Mouse (Mus musculus) gastrocnemius, adult 18-20 months (tissue): ENCODE results near the gene Gjb5. TPM values are rescaled to one million over a fixed set of nuclear protein-coding genes. Genes with fewer than 3 reads are reported as not detected.
A peak's percentile ranks its signal among the peaks of the same experiment; 100 is the strongest.

ENCODE experiments used
- DNase-seq: peaks from one replicate; pipeline ENCODE4 v3.0.0; 2021; ENCODE audit warnings: low spot score
- total RNA-seq, 2 experiments: library from RNA; stranded (reverse); gene quantifications; 2 replicates each; pipeline ENCODE4 v1.2.3; 2021

The Gjb5 gene
- total RNA-seq, 2 experiments from 2014 or later, result not detected

- DNase-seq, result no peak
Measured at GRCm38 (mm10) chr4:127352594-127352993, 5.4 kb downstream of the Gjb5 start.

DNA sequence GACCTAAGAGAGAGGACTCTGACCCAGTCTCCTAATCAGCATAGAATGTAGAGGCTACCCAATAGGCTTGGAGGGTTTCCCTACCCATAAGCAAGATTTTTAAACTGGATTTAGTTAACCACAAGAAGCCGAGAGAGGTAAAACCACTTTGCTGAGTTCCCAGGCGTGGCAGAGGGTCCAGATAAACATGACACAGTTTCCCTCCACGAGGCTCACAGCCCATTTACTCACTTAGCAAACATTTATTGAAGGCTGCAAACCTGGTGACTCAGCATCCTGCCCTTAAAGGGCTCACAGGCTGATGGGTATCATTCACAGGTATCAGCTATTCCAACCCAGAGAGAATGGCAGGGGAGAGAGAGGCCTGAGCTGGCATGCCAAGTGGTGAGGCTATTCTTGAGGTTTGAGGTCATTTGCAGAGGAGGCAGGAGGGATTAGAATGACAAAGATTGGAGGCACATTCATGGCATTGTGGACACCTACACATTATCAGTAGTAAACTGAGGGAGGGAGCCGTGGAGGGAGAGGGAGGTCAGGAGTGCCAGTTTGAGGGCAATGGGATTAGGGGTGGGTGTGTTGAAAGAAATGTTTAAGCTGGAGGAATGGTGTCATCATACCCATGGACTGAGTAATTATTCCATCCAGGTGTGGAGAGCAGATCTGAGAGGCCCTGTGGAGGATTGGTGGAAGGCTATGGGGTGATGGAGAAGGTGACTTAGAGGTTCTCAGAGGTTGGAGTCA is 8.3 kb downstream of the Gjb5 start:
- no peak for DNase-seq

GRCm38 (mm10) chr4:127345000-127345399 is 13.0 kb downstream of the Gjb5 start:
- no peak for DNase-seq

GRCm38 (mm10) chr4:127341372-127341771 is 16.6 kb downstream of the Gjb5 start:
- no peak for DNase-seq

GRCm38 (mm10) chr4:127337668-127338067 is 20.3 kb downstream of the Gjb5 start:
- DNase-seq, result no peak

- no peak for DNase-seq
Measured at GRCm38 (mm10) chr4:127334870-127335504, 23.0 kb downstream of the Gjb5 start.

DNA sequence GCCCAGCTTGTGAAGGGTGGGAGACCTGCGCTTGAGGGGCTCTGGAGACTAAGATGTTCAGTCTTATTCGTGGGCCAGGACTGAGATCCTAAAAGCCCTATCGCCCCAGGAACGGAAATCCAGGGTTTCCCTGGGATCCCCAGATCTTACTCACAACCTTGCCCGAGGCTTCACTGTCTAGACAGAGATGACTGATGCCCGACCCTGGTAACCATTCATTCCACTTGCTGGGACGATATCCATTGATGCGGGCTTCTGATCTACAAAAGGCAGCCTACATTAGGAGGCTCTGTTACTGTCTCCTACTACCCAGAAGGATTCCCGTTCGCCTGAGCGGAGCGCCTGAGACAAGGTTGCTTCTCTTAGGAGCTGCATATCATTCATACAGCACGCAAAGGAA is 26.8 kb downstream of the Gjb5 start:
- DNase-seq, result no peak

DNA sequence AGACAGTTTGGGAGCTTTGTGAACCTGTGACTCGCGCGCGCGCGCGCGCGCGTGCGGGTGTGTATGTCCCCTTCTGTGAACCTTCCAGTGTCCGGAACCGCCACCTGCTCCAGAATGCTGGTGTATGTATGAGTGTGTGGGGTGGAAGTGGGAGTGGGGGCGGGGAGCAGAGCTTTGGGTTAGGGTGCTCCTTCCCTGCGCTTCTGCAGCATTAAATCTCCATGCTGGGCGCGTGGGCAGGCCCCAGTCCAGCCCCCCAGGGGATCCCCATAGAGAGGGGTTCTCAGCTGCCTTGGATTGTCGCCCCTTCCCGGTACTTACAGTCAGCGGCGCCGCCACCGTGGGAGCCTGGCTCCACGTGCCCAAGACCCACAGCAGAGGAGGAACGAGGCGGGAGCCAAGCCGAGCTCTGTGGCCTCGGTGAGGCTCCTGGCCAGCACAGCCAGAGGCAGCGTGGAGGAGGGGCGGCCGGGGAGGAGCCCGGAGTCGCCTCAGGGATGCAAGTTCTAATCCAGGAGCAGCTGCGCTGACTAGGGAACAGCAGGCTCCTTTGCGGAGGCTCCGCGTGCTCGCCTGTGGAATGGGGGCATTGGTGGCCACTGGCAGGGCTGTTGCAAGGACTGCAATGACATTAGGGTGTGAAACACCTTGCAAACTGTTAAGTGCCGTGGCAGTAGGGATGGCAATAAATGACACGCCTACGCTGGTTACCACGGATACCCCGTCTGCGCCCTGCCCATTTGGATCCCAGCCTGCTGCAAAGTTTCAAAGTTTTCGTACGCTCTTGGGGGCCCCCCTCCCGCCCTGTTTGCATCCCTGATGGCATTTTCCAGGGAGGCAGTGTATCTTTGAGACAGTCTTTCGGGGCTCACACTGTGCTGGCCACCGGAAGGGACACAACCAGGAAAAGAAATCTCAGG is 27.5 kb downstream of the Gjb5 start, which contains the start of gene Gjb3:
Gjb3 (minus strand) TSS at position 664 of the 920 bp plus-strand sequence.
- no peak for DNase-seq

GRCm38 (mm10) chr4:127329751-127330150 is 28.2 kb downstream of the Gjb5 start:
- DNase-seq, result no peak

DNA sequence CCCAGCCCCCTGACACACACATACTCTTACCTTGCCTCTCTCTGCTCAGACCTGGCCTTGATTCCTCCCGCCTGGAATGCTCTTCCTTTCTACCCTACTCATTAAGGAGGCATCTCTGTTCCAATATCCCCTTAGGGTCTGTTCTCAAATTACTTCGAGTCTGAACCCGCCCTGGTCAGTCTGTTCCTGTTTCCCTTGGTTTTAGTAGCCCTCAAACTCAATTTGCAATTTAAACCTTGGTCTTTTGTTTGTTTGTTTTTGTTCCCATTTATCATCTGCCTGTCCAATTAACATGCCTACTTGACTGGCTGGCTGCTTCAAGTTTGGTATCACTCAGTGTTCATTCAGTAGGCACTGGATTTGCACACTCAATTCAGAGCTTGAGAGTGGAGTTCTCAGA is 28.9 kb downstream of the Gjb5 start:
- DNase-seq, result no peak

DNA sequence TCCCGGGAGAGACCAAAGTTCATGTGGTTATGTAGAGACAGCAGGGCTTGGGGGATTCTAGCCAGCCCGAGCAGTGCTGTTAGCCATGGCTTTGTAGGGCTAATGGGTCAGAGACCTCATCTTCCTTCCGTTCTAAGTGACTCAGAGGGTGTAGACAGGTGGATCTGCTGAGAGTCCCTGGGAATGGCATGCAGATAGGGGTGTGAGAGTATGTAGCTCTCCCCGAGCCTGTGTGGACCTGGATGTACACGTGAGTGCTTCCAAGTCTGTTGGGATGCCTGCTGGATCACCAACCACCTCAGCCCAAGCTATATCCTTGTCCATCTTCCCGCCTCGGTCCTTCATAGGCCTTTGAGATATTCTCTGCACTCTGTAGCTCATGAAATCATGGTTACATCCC is 29.6 kb downstream of the Gjb5 start:
- no peak for DNase-seq

GRCm38 (mm10) chr4:127327749-127328148 is 30.2 kb downstream of the Gjb5 start:
- no peak for DNase-seq

- DNase-seq, result no peak
Measured at GRCm38 (mm10) chr4:127327258-127327657, 30.7 kb downstream of the Gjb5 start.

- no peak for DNase-seq
Measured at GRCm38 (mm10) chr4:127325276-127325675, 32.7 kb downstream of the Gjb5 start.

GRCm38 (mm10) chr4:127324759-127325158 is 33.2 kb downstream of the Gjb5 start:
- peak; percentile 52 for DNase-seq

DNA sequence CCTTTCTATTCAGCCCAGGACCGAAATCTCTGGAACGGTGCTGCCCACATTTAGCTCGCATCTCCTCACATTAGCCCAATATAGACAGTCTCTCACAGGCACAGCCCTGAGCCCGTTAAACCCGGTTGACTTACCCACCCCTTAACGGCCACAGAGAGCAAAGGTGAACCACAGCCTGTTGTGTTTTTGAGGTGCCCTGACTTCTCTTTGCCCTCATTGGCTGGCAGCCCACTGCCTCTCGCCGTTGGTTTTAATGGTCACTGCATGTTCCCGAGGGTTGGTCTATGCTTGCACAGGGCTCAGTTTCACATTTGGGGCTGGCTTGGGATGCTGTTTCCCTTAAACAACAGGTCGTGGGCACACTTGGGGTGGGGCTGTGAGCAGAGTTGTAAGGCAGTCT is 33.7 kb downstream of the Gjb5 start:
- no peak for DNase-seq

- no peak for DNase-seq
Measured at GRCm38 (mm10) chr4:127323651-127324050, 34.3 kb downstream of the Gjb5 start.

DNA sequence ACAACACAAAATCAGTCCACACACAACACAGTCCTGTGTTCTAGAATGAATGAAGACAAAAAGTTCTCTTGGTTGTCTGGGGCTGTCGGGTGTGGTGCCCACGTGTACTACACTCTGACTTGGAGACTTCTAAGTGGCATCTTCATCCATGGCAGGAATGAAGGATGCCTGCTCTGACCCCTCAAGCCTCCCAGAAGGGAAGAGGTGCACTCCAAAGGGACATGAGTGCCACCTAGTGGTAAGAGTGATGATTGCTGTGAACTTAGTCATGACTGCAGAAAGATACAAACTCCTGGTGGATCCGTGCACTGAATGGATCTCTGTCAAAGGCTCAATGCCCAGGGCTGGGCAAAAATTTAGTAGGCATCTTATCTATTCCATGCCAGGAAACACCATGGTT is 38.4 kb downstream of the Gjb5 start:
- peak; percentile 67 for DNase-seq

DNA sequence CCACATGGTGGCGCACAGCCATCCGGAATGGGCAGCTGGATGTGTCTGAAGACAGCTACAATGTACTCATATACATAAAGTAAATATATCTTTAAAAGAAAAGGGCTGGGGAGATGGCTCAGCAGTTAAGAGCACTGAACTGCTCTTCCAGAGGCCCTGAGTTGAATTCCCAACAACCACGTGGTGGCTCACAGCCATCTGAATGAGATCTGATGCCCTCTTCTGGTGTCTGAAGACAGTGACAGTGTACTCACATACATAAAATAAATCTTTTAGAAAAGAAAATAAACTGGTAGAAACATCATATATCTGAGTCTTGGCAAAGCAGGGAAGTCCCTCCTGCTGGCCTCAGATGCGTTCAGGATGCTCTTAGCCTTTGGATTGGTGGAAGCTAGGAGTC is 40.8 kb downstream of the Gjb5 start:
- DNase-seq, result no peak

- peak; percentile 12 for DNase-seq
Measured at GRCm38 (mm10) chr4:127315753-127316152, 42.2 kb downstream of the Gjb5 start.

DNA sequence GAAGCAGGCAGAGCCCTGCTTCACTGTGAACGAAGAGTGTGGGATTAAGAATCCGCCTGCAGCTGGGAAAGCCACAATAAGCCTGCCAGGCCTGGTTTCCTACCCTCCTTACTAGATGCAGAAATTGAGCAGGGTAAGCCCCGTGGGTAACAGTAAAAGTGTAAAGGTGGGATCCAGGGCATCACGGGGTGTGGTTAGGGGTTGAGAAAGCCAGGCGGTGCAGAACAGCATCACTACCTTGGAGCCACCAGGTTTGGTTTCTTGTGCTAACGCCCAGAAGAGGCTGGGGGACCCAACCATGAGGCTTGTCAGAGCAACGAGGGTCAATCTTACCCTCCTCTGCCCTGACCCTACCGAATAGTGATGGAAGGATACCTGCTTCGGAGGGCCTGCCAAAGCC is 43.4 kb downstream of the Gjb5 start:
- no peak for DNase-seq

- peak; percentile 70 for DNase-seq
Measured at GRCm38 (mm10) chr4:127313861-127314260, 44.1 kb downstream of the Gjb5 start, which contains the start of gene Gja4. Gja4 (minus strand) TSS chr4:127314039.
